Mouse (Mus musculus) splenic B cell, adult 2 months (primary cell): Measurements from ENCODE around the gene Dnah12.
"Not testable (repeated sequence)": the region's sequence is repeated elsewhere in the genome, so short reads cannot be mapped to it uniquely, and the experiment has no call there.

Source experiments
- DNase-seq: peaks from one replicate; pipeline ENCODE4 v3.0.0-alpha.2; 2011; ENCODE audit warnings: low read depth, low spot score
- H3K27me3 ChIP-seq: 2 replicates; pipeline ENCODE4 v1.6.1; 2012; ENCODE audit warnings: mild to moderate bottlenecking, low read length, moderate library complexity, mixed read lengths; ENCODE audit not compliant: control insufficient read depth, poor library complexity, insufficient read depth, severe bottlenecking
- H3K36me3 ChIP-seq: 2 replicates; pipeline ENCODE4 v1.6.1; 2012; ENCODE audit warnings: mild to moderate bottlenecking, low read length, moderate library complexity, mixed read lengths; ENCODE audit not compliant: control insufficient read depth, poor library complexity, insufficient read depth, severe bottlenecking

Dnah12 gene

DNA sequence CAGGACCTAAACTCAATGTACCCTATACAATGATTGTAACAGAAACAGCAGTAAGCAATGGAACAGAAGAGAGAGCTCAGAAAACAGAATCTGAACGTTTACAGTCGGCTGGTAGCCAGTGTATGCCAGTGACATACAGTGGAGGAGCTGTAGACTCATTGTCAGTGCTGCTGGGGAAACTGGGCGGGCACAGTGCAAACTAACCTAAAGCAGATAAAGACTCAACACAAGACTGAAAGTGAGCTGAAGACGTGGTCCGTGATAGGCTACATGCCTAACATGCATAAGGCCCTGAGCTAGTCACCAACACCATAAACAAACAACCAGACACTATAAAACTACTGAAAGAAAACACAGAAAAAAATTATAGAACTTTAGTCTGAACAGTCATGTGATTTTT lies 188.6 kb downstream of the Dnah12 start:
- Histone ChIP-seq H3K27me3 (no peaks in the 10 kb centered on the region), H3K36me3 (no peaks in the 10 kb centered on the region)
- DNase-seq = no peak

GRCm38 (mm10) chr14:26887244-26887643 lies 194.2 kb downstream of the Dnah12 start:
- no peak for DNase-seq
- H3K36me3 ChIP-seq = no peaks in the 10 kb centered on the region

DNA sequence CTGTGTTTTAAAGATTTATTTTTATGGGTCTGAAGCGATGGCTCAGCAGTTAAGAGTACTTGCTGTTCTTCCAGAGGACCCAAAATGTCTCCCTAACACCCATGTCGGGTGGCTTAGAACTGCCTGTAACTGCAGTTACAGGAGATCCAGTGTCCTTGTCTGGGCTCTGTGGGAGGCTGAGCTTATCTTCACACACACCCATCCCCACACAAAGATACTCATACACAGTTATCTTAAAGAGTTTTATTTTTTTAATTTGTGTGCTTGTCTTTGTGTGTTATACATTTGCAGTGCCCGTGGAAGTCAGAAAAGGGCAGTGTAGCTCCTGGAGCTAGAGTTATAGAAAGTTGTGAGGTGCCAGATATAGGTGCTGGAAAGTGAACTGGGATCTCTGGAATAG lies 197.7 kb downstream of the Dnah12 start:
- DNase-seq = no peak
- H3K27me3 ChIP-seq = no peaks in the 10 kb centered on the region
- H3K36me3 ChIP-seq = no peaks in the 10 kb centered on the region

More at GRCm38 (mm10) chr14:26887244-26887643, 194.2 kb downstream of the Dnah12 start:
- no peaks in the 10 kb centered on the region for H3K27me3 ChIP-seq

DNA sequence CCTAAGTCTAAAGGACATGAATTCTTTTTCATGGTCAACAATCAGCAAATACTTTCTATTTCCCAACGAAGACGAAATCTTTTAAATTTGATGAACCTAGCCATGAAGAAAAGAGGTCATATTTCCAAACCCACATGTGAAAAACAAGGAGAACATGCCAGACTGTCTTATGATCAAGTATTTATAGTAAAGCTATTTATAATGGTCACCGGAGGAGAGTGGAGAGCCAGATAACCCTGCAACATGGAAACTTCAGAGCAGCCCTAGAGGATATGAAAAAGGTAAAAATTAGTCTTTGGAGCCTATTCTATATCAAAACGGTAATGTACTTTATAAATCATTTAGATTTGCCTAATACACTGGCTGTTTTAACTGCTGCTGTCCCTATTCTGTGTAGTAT lies 201.3 kb downstream of the Dnah12 start, which contains the start of gene Asb14:
Asb14 (plus strand) TSS at position 166 of the 400 bp plus-strand sequence.
- no peaks in the 10 kb centered on the region for H3K36me3 ChIP-seq
- H3K27me3 ChIP-seq = no peaks in the 10 kb centered on the region
- DNase-seq = no peak

GRCm38 (mm10) chr14:26899490-26899889 lies 206.4 kb downstream of the Dnah12 start:
- H3K36me3 ChIP-seq = no peaks in the 10 kb centered on the region
- H3K27me3 ChIP-seq = no peaks in the 10 kb centered on the region
- no peak for DNase-seq

DNA sequence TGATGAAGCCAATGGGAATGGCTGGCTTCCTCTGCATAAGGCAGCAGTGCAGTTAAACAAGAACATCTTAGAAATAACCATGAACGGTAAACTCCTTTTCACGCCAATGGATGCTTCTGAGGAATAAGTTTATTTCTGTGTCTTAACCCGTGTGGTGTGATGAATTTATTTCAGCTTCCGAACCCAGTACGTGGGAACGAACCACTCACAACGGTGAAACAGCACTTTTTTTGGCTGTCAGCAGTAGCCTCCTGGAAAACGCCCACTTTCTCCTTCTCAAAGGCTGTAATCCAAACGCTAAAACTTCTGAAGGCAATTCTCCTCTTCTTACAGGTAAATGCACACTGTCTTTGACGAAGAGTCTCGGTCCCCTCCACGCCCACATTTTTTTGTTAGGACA lies 207.8 kb downstream of the Dnah12 start:
- no peak for DNase-seq
- Histone ChIP-seq H3K27me3 (no peaks in the 10 kb centered on the region), H3K36me3 (no peaks in the 10 kb centered on the region)

- no peaks in the 10 kb centered on the region for H3K36me3 ChIP-seq
- DNase-seq = no peak
- H3K27me3 ChIP-seq = no peaks in the 10 kb centered on the region
Measured at GRCm38 (mm10) chr14:26907401-26907800, 214.3 kb downstream of the Dnah12 start.

GRCm38 (mm10) chr14:26910461-26910860 lies 217.4 kb downstream of the Dnah12 start:
- H3K27me3 ChIP-seq, DNase-seq, H3K36me3 ChIP-seq: not testable (repeated sequence)

DNA sequence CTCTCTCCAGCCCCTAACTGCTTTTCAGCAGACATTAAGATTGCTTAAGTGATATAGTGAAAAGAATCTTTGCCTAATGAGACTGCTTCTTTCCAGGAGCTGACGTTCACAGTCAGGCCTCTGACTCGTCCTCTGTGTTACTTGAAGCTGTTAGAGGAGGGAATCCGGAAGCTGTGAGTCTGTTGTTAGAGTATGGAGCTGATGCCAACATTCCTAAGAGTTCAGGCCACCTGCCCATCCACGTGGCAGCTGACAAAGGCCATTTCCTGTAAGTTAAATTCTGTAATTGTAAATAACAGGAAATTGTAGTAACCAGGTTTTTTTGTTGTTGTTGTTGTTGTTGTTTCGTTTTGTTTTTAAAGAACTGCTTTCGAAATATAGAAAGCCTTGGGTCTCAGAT lies 218.1 kb downstream of the Dnah12 start:
- Histone ChIP-seq H3K36me3 (no peaks in the 10 kb centered on the region), H3K27me3 (no peaks in the 10 kb centered on the region)
- DNase-seq = no peak

- Histone ChIP-seq H3K27me3 (no peaks in the 10 kb centered on the region), H3K36me3 (no peaks in the 10 kb centered on the region)
- no peak for DNase-seq
Measured at GRCm38 (mm10) chr14:26911826-26912225, 218.8 kb downstream of the Dnah12 start.

DNA sequence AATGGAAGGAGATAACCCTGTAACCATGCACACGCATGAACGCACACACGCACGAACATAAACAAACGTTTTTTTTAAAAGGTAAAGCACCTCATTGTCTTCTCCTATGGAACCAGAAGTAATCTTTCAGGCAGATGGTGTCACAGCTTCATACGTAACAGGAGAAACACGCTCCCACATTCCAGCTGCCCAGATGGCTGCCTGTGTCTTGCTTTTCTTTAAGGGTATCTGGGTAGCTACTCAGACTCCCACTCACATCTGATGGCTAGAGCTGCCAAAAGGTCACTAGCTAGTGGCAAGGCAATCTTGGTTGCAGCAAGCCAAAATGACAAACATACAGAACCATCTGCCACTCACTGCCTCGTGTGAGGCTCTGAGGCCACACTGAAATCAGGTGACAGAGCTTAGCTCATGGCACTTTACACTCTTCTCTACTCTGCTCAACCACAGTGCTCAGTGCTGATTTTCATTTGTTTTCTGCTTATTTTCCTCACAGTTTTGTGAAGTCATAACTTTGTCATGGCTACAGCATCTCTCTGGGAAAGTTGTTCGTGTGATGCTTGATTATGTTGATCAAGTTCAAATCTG lies 220.7 kb downstream of the Dnah12 start:
- H3K36me3 ChIP-seq = 0 out of 2 replicates have a peak, but pooled peaks cover 1% of the 10 kb centered on the region
- no peaks in the 10 kb centered on the region for H3K27me3 ChIP-seq
- no peak for DNase-seq

DNA sequence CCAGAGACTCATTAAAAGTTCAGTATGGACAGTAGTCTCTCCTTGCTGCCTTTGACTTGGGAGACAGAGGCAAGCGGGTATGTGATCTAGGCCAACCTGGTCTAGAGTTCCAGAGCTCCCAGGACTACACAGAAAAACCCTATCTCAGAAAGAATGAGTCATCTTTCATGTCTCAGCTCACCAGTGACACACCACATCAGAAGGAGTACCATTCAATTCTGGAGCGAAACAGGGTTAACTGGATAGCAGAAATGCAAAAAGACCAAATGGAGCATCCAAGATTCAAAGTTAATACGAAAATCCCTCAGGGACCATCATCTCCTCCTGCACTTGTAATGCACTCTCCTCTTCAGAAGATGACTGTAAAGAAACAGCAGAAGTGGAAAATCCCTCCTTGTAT lies 226.2 kb downstream of the Dnah12 start:
- DNase-seq = no peak

DNA sequence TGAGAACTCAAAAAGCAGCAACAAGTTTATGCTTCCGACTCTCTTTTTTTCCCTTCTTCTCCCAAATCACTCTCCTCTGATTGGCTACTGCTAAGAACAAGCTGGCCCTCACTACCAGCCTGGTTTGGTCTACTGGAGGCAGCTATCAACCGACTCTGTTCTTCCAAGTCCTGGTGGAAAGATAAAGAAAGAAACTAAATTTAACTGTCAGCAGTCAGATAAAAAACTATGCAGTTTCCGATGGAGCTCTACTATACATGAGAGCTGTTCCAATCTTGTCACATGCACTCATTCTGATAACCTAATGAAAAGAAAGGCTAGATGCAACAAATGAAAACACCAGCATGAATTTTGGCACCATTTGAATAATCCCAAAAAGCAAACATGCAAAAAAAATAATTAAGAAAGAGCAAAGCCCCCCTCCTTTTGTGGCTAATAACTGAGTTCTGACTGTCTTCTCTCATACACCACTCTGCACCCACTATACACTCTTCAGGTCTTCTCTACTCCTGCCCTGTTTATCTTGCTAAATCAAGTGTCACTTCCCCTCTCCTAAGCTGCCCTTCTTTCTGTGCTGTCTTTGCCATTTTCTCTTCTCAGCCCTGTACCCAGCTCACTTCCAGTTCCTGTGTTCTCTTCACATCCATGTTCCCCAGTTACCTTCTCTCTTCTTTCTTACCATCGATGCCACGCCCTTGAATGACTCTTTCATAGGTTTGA lies 230.8 kb downstream of the Dnah12 start:
- H3K27me3 ChIP-seq = no peaks in the 10 kb centered on the region
- H3K36me3 ChIP-seq = peaks cover 12% of the 10 kb centered on the region
- no peak for DNase-seq

More for the DNA sequence above, 226.2 kb downstream of the Dnah12 start:
- no peaks in the 10 kb centered on the region for H3K27me3 ChIP-seq
- peaks cover 8% of the 10 kb centered on the region; the same call in 1 of the 2 replicates for H3K36me3 ChIP-seq

DNA sequence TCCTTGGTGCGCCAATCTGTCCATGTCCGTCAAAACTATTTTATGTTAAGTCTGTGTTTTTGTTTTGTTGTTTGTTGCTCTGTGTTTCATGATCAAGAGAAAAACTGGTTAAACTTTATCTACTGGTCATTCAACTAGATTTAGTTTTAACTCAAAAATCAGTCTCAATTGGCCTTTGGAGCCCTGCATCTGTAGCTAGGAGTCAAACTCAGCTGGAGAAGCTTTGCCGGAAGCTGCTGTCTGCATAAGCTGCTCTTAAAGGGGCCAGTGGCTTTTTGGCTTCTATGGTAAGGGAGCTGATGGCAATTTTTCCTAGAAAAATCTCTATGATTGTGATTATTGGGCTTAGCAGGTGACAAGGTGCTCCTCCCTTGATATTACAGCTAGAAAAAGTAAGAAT lies 241.8 kb downstream of the Dnah12 start:
- Histone ChIP-seq H3K36me3 (0 out of 2 replicates have a peak, but pooled peaks cover 3% of the 10 kb centered on the region), H3K27me3 (no peaks in the 10 kb centered on the region)
- no peak for DNase-seq

DNA sequence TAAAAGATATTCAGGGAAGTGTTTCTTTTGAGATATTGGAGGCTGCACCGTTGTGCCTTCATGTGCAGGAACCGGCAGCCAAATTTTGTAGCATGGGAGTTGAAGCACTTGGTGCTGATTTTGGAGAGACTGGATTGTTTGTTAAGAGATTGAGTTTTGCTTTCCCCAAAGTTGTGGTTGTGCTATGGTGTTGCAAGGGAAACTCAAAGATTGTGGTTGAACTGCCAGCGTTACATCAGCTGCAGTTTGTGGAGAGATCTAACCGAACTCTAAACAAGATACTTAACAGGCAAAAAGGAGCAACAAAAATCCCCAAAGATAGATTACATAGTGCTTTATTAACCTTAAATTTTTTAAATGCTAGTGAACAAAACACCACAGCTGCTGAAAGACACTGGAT lies 242.5 kb downstream of the Dnah12 start:
- H3K27me3 ChIP-seq = no peaks in the 10 kb centered on the region
- H3K36me3 ChIP-seq = 0 out of 2 replicates have a peak, but pooled peaks cover 3% of the 10 kb centered on the region
- no peak for DNase-seq
